Mouse (Mus musculus) common myeloid progenitor, adult 5-6 weeks (primary cell): Measurements from ENCODE around the gene Morc3. TPM values are rescaled to one million over a fixed set of nuclear protein-coding genes. Genes with fewer than 3 reads are reported as not detected.

ENCODE experiments used
- ATAC-seq: replicated peaks from 2 replicates; pipeline ENCODE4 v1.8.0; 2016; ENCODE audit warnings: low read depth, mild to moderate bottlenecking, moderate TSS enrichment, inconsistent platforms; ENCODE audit not compliant: poor library complexity, severe bottlenecking
- total RNA-seq: library from RNA; stranded (forward); fragments of 200-1000, 187-1606 nt; gene quantifications from 2 replicates; pipeline ENCODE4 v1.2.3, GENCODE M21; 2017

Gene Morc3
- total RNA-seq, 1 experiment from 2014 or later = 123 TPM

DNA sequence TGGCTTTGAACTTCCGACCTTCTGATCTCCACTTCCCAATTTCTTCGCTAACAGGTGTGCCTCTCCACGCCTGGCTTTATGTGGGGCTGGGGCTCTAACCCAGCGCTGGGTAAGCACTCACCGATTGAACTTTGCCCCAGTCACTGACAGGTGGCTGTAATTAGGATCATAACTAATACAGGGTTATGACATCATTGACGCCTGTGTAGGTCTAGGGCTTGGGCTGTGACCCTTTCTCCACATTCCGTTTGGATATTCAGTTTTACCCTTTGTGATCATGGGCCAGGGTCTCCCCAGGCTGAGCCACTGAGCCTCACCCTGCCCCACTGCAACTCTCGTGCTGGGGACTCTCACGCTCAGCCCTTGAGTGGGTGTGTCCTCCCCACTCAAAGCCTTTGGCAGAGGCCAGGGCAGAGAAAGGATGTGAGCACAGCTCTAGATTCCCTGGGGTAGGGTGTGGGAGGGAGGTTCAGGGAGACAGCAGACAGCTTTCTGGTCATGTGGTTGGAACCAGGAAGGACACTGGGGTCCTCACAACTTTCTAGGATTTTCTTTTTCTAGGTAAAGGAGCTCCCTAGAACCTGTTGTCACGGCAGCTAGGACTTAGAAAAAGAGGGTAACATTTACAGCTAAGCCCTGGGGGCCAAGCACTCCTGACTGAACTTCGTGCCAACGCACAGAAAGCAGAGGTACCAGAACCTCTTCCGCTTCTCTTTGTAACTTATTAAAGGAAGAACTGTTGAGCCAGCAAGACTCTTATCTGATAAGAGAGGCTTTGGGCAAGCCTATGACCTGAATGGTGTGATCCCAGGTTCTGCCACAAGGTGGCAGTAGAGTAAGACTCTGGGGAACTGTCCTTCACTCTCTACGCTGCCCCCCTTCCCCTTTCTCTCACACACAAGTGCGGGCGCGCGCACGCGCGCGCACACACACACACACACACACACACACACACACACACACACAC, 86.1 kb downstream of the Morc3 start:
- ATAC-seq = peak; percentile 84

DNA sequence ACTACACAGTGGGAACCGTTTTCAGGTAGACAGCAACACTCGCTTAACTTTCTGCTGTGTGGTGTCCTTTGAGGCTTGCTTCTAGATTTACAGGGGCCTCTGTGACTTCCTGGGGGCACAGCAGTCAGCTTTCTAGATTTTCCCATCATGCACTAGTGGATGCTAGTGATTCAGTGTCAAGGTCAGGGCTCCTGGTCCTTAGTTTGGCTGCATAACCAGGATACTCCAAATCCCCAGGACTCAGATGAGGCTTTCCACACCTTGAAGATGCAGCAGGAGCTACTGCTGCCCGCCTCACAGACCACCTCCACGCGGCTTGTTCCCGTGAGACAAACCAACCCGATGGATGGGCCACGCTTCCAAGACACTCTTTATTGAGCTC, 86.7 kb downstream of the Morc3 start:
- ATAC-seq = 0 out of 2 replicates have a peak, but pooled peaks have one; percentile 2

DNA sequence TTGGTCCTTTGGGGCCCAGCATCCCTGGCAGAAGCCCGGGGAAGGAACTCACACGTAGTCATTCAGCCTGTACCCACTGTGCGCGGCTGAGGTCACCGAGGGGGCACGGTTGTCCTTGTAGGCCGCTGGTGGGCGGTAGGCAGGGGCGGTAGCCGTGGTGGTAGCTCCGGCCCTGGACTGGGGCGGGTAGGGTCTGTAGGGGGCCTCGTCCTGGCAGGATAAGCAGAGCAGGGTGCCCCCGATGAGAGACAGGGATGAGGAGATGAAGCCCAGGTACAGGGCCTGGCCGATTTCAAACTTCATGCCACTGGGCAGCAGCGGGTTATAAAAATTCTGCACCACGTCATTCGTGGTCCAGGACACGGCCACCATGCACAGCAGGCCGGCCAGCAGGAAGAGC, 87.3 kb downstream of the Morc3 start:
- ATAC-seq = no peak

DNA sequence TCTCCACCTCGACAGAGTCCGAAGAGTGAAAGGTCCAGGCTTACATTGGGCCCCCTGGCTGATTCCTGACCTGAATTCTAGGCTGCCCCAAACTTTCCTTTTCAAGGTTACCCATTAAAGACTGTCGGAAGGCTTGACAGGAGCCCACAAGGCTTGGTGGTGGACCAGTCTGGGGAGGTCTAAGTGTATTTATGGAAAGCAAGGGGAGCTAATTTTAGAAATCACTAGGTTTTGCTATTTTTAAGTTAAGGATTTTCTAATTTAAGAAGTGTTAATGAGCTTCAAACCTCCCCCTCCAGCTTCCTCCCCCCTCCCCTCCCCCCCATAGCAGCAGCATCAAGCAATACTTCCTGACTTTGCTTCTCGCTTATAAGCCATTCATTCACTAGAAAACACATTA, 88.8 kb downstream of the Morc3 start:
- ATAC-seq = no peak

DNA sequence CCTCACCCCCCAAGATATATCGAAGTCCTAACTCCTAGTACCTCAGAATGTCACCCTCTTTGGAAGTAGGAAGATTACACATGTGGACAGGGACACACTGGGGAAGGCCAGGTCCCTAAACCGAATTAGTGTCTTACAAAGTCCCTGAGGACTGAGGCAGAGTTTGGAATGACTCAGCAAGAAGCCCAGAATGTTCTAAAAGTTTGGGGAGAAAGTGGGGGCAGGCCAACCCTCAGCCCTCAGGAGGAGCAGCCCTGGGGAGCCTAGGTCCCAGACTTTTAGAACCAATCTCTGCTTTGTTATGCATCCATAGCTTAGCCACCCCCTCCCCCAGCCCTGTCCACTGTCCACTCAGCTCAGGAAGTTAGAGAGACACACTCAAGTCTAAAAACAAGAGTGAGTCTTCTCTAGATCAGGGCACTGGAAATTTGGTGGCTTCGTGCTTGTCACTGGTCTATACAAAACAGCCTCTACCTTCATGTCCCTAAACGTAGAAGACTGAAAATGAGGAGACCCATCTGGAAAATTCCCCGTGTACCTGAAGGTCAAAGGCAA, 91.0 kb downstream of the Morc3 start:
- ATAC-seq = no peak

DNA sequence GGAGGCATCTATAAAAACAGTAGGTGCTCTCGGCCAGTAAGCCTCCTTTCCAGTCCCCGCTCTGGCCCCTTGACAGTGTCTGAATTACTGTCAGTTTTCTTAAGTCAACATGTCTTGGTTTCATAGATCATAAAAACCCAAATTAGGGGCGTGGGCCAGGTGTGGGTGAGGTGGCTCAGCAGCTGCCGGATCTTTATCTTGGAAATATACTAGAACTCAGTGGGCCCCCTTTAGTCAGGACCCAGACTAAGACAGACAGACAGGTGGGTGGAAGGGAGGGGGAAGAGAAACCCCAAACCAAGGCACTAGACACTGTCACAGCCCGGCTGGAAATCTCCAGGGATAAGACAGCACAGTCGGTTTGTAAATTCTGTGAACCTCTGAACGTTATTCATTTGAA, 91.9 kb downstream of the Morc3 start:
- ATAC-seq = no peak

Other genes with a start within 250 kb of the Morc3 start
- 8.0 and 19.1 TPM in 2 replicates for gene Setd4, start 228.1 kb upstream of the Morc3 start, total RNA-seq
- gene Cbr1, start 226.3 kb upstream of the Morc3 start, total RNA-seq = 26.9 and 36.0 TPM in 2 replicates
- gene Gm5678, start 204.0 kb upstream of the Morc3 start, total RNA-seq = not detected in 2 replicates
- gene Cbr3, start 148.9 kb upstream of the Morc3 start, total RNA-seq = not detected in 2 replicates
- 11.1 and 14.2 TPM in 2 replicates for gene Dop1b, start 120.2 kb upstream of the Morc3 start, total RNA-seq
- gene Chaf1b, start 51.8 kb downstream of the Morc3 start, total RNA-seq = 68.7 and 85.7 TPM in 2 replicates
- not detected in 2 replicates for gene Cldn14, start 176.7 kb downstream of the Morc3 start, total RNA-seq